Mouse (Mus musculus) small intestine, adult 2 months (tissue): ENCODE measurements around the gene Dlx1. TPM values are rescaled to one million over a fixed set of nuclear protein-coding genes. Genes with fewer than 3 reads are reported as not detected.

Source experiments
- H3K27ac ChIP-seq: fragments of 200-500 bp; 2 replicates; pipeline ENCODE4 v1.5.1; 2012; ENCODE audit warnings: low read depth, low read length, control low read depth, inconsistent platforms; ENCODE audit not compliant: insufficient read depth
- H3K27me3 ChIP-seq: fragments of 200-500 bp; 2 replicates; pipeline ENCODE4 v1.6.1; 2012; ENCODE audit warnings: mild to moderate bottlenecking, moderate library complexity, low read length, inconsistent platforms; ENCODE audit not compliant: control insufficient read depth, insufficient read depth
- H3K36me3 ChIP-seq: fragments of 200-500 bp; 2 replicates; pipeline ENCODE4 v1.6.1; 2012; ENCODE audit warnings: mild to moderate bottlenecking, low read length, control low read depth, inconsistent platforms; ENCODE audit not compliant: control insufficient read depth, insufficient read depth
- H3K4me1 ChIP-seq: fragments of 200-500 bp; 2 replicates; pipeline ENCODE4 v1.6.1; 2012; ENCODE audit warnings: low read length, inconsistent platforms, mixed read lengths; ENCODE audit not compliant: control insufficient read depth, insufficient read depth, insufficient read length
- H3K4me3 ChIP-seq: fragments of 200-500 bp; 2 replicates; pipeline ENCODE4 v1.5.1; 2012; ENCODE audit warnings: low read depth, mild to moderate bottlenecking, control low read depth, inconsistent platforms, low read length, moderate library complexity
- CTCF ChIP-seq: fragments of 200-500 bp; IDR thresholded peaks from 2 replicates; pipeline ENCODE4 v1.5.1; 2012; ENCODE audit warnings: low read depth, mild to moderate bottlenecking, control low read depth, inconsistent platforms, low read length, moderate library complexity, mixed read lengths; ENCODE audit not compliant: insufficient replicate concordance, insufficient read length; ENCODE audit errors: extremely low read depth
- POLR2A ChIP-seq: fragments of 200-500 bp; IDR thresholded peaks from 2 replicates; pipeline ENCODE4 v1.6.1; 2012; ENCODE audit warnings: low read depth, mild to moderate bottlenecking, control low read depth, inconsistent platforms, low read length, moderate library complexity
- whole genome bisulfite sequencing: fragments of 180-500 bp; shearing (Covaris S2); methylation state at CpG from one replicate; pipeline ENCODE4 v1.1.7; 2018; 5-methylcytosine and 5-hydroxymethylcytosine counted together
- polyA plus RNA-seq: library from polyadenylated mRNA; depleted of rRNA; stranded (reverse); fragments of >200 nt; gene quantifications from 2 replicates; pipeline ENCODE4 v1.2.3, GENCODE M21; 2012

Dlx1 gene
- polyA plus RNA-seq, 1 experiment = 0.32 TPM

GRCm38 (mm10) chr2:71528714-71529510 lies 999 bp downstream of the Dlx1 start:
- Histone ChIP-seq H3K27ac (no peak overlapping the region), H3K27me3 (peaks cover 76% of the 10 kb centered on the region), H3K36me3 (no peaks in the 10 kb centered on the region), H3K4me3 (peak overlapping the region; percentile 51), H3K4me1 (peaks cover 17% of the 10 kb centered on the region)
- TF ChIP-seq POLR2A (no peak), CTCF (0 out of 2 replicates have a peak, but pooled peaks have one; percentile 3)
- 2% methylated on average over 55 of the region's 57 CpGs for WGBS

GRCm38 (mm10) chr2:71529511-71530351 lies 1.8 kb downstream of the Dlx1 start:
- Histone ChIP-seq H3K27me3 (peaks cover 84% of the 10 kb centered on the region), H3K27ac (no peak overlapping the region), H3K36me3 (no peaks in the 10 kb centered on the region), H3K4me1 (peaks cover 17% of the 10 kb centered on the region), H3K4me3 (peak overlapping the region; percentile 51)
- TF ChIP-seq CTCF (no peak), POLR2A (no peak)
- WGBS = under 1% methylated on average over 60 of the region's 60 CpGs

- Histone ChIP-seq H3K4me1 (peaks cover 17% of the 10 kb centered on the region), H3K27me3 (peaks cover 87% of the 10 kb centered on the region), H3K27ac (no peak overlapping the region), H3K36me3 (no peaks in the 10 kb centered on the region), H3K4me3 (no peak overlapping the region)
- 5% methylated on average over 34 of the region's 34 CpGs for WGBS
- TF ChIP-seq POLR2A (no peak), CTCF (no peak)
Observed at GRCm38 (mm10) chr2:71530391-71531123, 2.6 kb downstream of the Dlx1 start.

GRCm38 (mm10) chr2:71531124-71531590 lies 3.2 kb downstream of the Dlx1 start:
- Histone ChIP-seq H3K4me3 (no peak overlapping the region), H3K36me3 (no peaks in the 10 kb centered on the region), H3K4me1 (peaks cover 17% of the 10 kb centered on the region), H3K27ac (no peak overlapping the region), H3K27me3 (peaks cover 85% of the 10 kb centered on the region)
- 7% methylated on average over 12 of the region's 12 CpGs for WGBS
- TF ChIP-seq POLR2A (no peak), CTCF (no peak)

GRCm38 (mm10) chr2:71531990-71532970 lies 4.4 kb downstream of the Dlx1 start:
- Histone ChIP-seq H3K36me3 (no peaks in the 10 kb centered on the region), H3K4me3 (peak overlapping the region; percentile 29), H3K4me1 (peaks cover 17% of the 10 kb centered on the region), H3K27ac (no peak overlapping the region), H3K27me3 (peaks cover 86% of the 10 kb centered on the region)
- 3% methylated on average over 43 of the region's 43 CpGs for WGBS
- TF ChIP-seq CTCF (no peak), POLR2A (no peak)

- H3K4me1 ChIP-seq = peaks cover 17% of the 10 kb centered on the region
Observed at GRCm38 (mm10) chr2:71533094-71533493, 5.2 kb downstream of the Dlx1 start.

More at GRCm38 (mm10) chr2:71533094-71533493, 5.2 kb downstream of the Dlx1 start:
- H3K27me3 ChIP-seq = peaks cover 89% of the 10 kb centered on the region
- no peak overlapping the region for H3K27ac ChIP-seq
- H3K36me3 ChIP-seq = no peaks in the 10 kb centered on the region
- 15% methylated on average over 5 of the region's 5 CpGs for WGBS
- H3K4me3 ChIP-seq = no peak overlapping the region
- TF ChIP-seq POLR2A = no peak
- no peak for TF ChIP-seq CTCF
